Mouse (Mus musculus) left cerebral cortex, adult 18-20 months (tissue): Measurements from ENCODE around the gene 1700066M21Rik. TPM values are rescaled to one million over a fixed set of nuclear protein-coding genes. Genes with fewer than 3 reads are reported as not detected.

ENCODE experiments used
- DNase-seq, 2 experiments: peaks; one replicate each; pipeline ENCODE4 v3.0.0; 2021 to 2022; ENCODE audit warnings: low spot score in 2 of 2, mixed read lengths in 1 of 2
- total RNA-seq, 2 experiments: library from RNA; stranded (reverse); gene quantifications; 2 replicates each; pipeline ENCODE4 v1.2.3; 2021

Gene 1700066M21Rik
- total RNA-seq, 2 experiments from 2014 or later: 21.0 to 21.9 TPM

- DNase-seq: no peak
Observed at GRCm38 (mm10) chr1:57390993-57391790, 13.8 kb downstream of the 1700066M21Rik start.

GRCm38 (mm10) chr1:57392417-57392816 is 15.0 kb downstream of the 1700066M21Rik start:
- no peak for DNase-seq

GRCm38 (mm10) chr1:57394051-57394450 is 16.6 kb downstream of the 1700066M21Rik start:
- peak; percentile 70 to 74 for DNase-seq

GRCm38 (mm10) chr1:57400321-57400720 is 22.9 kb downstream of the 1700066M21Rik start:
- DNase-seq: no peak

- no peak for DNase-seq
Observed at GRCm38 (mm10) chr1:57400877-57401276, 23.5 kb downstream of the 1700066M21Rik start.

- DNase-seq: no peak
Observed at GRCm38 (mm10) chr1:57402116-57402515, 24.7 kb downstream of the 1700066M21Rik start.

GRCm38 (mm10) chr1:57406187-57407151 is 29.0 kb downstream of the 1700066M21Rik start, which contains the start of the genes Maip1 and Tyw5:
Maip1 (plus strand) TSS chr1:57406328.
Tyw5 (minus strand) TSS chr1:57407101.
- DNase-seq: peak; percentile 78

GRCm38 (mm10) chr1:57408994-57409393 is 31.6 kb downstream of the 1700066M21Rik start:
- no peak for DNase-seq

GRCm38 (mm10) chr1:57413397-57413796 is 36.0 kb downstream of the 1700066M21Rik start:
- DNase-seq: no peak

GRCm38 (mm10) chr1:57423696-57424095 is 46.3 kb downstream of the 1700066M21Rik start:
- no peak for DNase-seq

- peak; percentile 93 to 96 for DNase-seq
Observed at GRCm38 (mm10) chr1:57428368-57429308, 51.2 kb downstream of the 1700066M21Rik start.

- DNase-seq: no peak
Observed at GRCm38 (mm10) chr1:57429786-57430483, 52.5 kb downstream of the 1700066M21Rik start.

- DNase-seq: no peak
Observed at GRCm38 (mm10) chr1:57433141-57433540, 55.7 kb downstream of the 1700066M21Rik start.

Other genes starting within 250 kb of the 1700066M21Rik start
- gene Maip1, start 28.7 kb downstream of the 1700066M21Rik start, total RNA-seq: 10 to 100 TPM; 11.6 to 11.9 TPM
- gene Tyw5, start 29.5 kb downstream of the 1700066M21Rik start, total RNA-seq: 10 to 100 TPM; 18.2 to 23.1 TPM